Mouse (Mus musculus): Measurements from ENCODE around the gene Sec16a.
A peak's percentile ranks its signal among the peaks of the same experiment; 100 is the strongest.

The Sec16a gene

DNA sequence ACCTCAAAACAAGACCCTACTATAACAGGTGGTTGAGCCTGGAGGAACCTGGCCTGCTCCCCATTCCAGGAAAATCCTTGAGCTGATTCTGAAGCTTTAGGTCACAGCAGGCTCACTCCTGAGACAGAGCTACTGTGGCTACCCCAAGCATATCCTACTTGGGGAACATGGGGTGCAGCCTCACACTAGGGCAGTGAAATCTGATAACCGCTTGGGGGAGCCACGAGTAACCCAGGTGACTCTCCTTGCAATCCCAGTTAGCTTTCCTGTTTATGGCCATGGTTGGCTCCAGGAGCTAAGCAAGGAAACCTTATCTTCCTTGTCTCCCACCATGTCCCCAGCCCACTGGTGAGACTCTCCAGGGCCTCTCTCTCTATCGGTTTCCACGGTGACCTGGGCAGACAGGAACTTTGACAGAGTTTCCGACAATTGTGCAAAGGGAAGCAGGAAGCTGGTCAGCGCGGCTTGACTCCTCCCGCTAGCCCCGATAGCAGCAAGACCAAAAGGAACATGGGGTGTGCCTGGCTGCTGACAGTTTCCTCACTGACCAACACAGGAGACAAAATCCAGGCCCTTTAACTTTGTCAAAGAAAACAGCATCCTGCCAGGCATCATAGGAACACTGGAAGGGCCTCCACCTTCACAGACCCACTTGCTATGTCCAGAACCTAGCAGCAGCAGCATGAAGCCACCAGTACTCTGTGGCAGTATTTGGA lies 29.9 kb upstream of the Sec16a start:
- no peak for DNase-seq (ENCODE audit: low read depth in 2 of 2, low spot score in 2 of 2)

- DNase-seq (ENCODE audit: low read depth in 2 of 2, low spot score in 2 of 2) = no peak
Observed at GRCm38 (mm10) chr2:26472312-26473090, 27.5 kb upstream of the Sec16a start.

DNA sequence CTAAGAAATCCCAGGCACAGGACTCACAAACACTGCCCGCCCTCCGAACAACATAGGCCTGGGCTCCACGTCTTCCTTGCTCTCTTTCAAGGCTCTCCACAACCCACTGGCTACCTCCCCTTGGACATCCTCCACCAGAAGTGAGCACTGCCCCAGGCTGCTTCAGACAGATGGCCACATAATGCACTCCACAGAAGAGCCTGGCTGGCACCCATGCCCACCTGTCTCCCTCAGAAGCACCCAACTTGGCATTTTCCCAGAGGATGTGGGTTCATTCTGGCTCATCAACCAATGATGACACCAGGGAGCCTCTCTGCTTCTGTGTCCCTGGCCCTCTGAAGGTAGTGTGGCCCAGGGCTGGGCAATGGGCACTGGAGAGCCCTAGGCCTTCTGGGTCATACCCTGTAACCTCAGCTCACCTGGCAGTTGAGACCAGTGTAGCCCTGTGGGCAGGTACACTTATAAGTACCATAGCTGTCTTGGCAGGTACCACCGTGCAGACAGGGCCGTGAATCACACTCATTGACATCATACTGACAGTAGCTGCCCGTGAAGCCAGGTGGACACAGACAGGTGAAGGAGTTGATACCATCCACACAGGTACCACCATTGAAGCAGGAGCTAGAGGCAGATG lies 26.8 kb upstream of the Sec16a start:
- DNase-seq (ENCODE audit: low read depth in 2 of 2, low spot score in 2 of 2) = no peak

- DNase-seq (ENCODE audit: low read depth in 2 of 2, low spot score in 2 of 2) = no peak
Observed at GRCm38 (mm10) chr2:26470967-26471366, 26.0 kb upstream of the Sec16a start.

DNA sequence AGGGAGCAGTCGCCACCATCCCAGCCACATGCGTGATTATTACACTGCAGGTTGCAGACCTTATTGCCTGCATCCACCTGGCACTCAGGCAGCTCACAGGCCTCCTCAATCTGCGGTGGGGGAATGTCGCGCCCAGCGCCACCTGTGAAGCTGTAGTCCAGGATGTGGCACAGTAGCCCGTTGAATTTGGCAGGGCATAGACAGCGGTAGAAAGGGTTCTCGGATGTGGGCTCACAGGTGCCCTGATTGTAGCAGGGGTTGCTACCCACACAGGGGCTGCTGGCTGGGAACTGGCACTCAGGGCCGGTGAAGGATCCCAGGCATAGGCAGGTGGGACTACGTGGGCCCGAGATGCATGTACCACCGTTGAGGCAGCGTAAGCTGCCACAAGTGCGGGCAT lies 23.4 kb upstream of the Sec16a start:
- DNase-seq (ENCODE audit: low read depth in 2 of 2, low spot score in 2 of 2) = no peak

DNA sequence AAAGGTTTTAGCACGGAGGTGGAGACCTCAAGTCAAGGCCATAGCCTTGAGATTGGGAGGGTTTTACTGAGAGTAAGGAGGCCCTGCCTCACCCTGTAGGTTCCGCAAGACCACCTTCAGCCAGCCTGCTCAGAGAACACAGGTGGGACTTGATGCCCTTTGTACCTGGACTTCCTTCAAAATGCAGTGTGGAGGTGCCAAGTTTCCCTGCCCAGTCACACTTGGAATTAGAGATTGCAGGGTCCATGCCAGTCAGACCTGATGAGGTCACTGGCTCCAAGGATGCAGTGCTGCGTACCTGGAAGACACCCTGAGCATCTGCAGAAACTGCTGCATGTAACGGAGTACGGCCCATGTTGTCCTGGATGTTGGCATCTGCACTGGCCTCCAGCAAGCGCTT lies 18.4 kb upstream of the Sec16a start:
- DNase-seq (ENCODE audit: low read depth in 2 of 2, low spot score in 2 of 2) = no peak

- no peak for DNase-seq (ENCODE audit: low read depth in 2 of 2, low spot score in 2 of 2)
Observed at GRCm38 (mm10) chr2:26462980-26463379, 18.0 kb upstream of the Sec16a start.

DNA sequence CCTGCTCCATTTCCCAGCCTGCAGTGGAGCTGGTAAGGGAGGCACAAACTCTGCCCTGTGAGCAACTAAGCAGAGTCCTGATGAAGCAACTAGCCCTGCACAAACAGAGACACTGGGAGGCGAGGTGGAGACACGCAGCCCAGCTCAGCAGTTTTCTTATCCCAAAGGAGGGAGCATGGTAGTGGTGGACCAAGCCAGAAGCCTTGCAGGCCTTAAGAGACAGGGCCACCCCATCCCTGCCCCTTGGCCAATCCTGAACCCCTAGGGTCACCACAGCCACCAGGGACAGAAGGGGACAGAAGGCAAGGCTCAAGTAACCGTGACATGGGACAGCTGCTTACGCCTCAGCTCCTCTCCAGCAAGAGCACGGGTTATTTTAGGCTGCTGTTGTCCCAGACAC lies 16.7 kb upstream of the Sec16a start:
- DNase-seq (ENCODE audit: low read depth in 2 of 2, low spot score in 2 of 2) = no peak

- no peak for DNase-seq (ENCODE audit: low read depth in 2 of 2, low spot score in 2 of 2)
Observed at GRCm38 (mm10) chr2:26460837-26461236, 15.8 kb upstream of the Sec16a start.

DNA sequence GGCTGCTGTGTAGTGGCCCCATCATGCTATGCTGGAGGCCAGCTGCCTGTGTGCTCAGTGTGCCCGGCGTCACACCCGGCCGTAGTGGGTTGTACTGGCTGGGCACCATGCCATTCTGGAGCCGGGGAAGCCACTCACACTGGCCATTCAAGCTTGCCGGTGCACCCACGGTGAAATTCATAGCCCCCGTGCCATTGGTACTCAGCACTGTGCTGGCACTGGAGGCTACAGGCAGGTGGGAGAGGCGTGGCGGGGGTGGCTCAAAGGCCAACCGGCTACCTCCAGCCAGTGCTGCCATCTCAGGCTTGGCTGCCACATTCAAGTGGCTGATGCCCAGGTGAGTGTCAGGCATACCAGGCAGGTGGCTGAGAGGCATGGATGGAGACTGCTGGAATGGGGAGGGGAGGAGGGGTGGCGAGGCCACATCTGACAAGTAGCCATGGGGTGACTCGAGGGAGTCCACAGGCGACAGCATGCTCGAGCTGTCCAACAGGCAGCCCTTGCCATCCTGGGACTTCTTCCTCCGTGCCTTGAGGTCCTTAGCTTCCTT lies 15.2 kb upstream of the Sec16a start:
- DNase-seq (ENCODE audit: low read depth in 2 of 2, low spot score in 2 of 2) = no peak

DNA sequence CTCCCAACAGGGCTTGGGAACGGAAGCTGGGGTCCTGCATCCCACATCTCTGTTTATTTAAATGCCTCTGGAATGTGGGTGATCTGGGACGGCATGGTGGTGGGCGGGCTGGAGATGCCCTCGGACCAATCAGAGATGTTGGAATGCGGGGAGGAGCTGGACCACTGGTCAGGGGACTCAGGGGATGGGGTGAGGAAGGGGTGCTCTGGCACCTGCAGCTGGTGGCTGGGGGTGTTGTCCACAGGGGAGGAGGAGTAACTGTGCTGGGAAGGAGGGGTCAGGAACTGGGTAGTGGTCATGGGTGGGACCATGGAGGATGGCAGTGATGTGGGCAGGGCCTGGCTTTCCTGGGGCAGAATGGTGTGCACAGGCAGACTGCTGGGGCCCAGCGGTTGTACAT lies 14.5 kb upstream of the Sec16a start:
- no peak for DNase-seq (ENCODE audit: low read depth in 2 of 2, low spot score in 2 of 2)

- no peak for DNase-seq (ENCODE audit: low read depth in 2 of 2, low spot score in 2 of 2)
Observed at GRCm38 (mm10) chr2:26458402-26459124, 13.5 kb upstream of the Sec16a start.

- peak; percentile 64 to 76 for DNase-seq (ENCODE audit: low read depth in 2 of 2, low spot score in 2 of 2)
Observed at GRCm38 (mm10) chr2:26449121-26450060, 4.4 kb upstream of the Sec16a start.

GRCm38 (mm10) chr2:26447451-26447850 lies 2.4 kb upstream of the Sec16a start:
- DNase-seq (ENCODE audit: low read depth in 2 of 2, low spot score in 2 of 2) = no peak

GRCm38 (mm10) chr2:26446671-26447070 lies 1.7 kb upstream of the Sec16a start:
- no peak for DNase-seq (ENCODE audit: low read depth in 2 of 2, low spot score in 2 of 2)

- no peak for DNase-seq (ENCODE audit: low read depth in 2 of 2, low spot score in 2 of 2)
Observed at GRCm38 (mm10) chr2:26445666-26446445, 840 bp upstream of the Sec16a start.

GRCm38 (mm10) chr2:26444368-26444767 lies 648 bp downstream of the Sec16a start:
- no peak for DNase-seq (ENCODE audit: low read depth in 2 of 2, low spot score in 2 of 2)

DNA sequence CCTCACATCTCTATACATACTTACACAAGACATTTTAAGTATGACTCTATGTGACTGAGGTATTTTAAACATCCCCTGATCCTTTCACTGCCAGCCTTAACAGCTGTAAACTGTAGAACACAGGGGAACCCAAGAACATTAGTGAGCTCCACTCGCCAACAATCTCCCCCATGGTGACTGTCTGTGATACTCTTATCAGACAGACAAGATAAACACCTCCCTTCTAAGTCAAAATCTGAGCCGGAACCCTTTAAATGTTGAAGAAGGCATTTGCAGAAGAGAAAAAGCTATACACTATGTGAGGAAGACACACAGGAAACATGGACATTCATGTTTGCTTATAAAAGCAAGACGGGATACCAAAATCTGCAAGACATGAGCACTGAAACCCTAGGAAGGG lies 1.1 kb downstream of the Sec16a start:
- no peak for DNase-seq (ENCODE audit: low read depth in 2 of 2, low spot score in 2 of 2)

DNA sequence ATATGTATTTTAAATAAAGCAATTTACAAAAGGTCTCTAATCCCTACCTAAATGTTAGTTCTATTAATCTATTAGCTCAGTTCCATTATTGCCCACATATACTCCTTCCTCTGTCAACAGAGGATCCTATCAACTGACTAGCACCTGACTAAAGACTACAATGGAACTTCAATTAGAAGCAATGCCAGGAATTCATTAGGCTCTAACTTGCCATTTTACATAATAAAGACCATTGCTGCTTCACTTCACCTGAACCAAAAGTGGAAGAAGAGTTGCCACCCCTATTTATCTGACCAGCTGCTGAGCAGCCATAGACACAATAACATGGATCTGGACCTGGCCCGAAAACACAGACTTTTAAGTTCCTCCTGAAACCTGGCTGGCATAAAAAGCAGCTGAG lies 2.2 kb downstream of the Sec16a start:
- DNase-seq (ENCODE audit: low read depth in 2 of 2, low spot score in 2 of 2) = no peak

Data from CD8-positive naive resting alpha-beta T cell, adult 2 months (primary cell).